Mouse (Mus musculus) embryonic fibroblast, embryonic 13.5 days (primary cell): ENCODE measurements around the gene Hnf1a. TPM values are rescaled to one million over a fixed set of nuclear protein-coding genes. Genes with fewer than 3 reads are reported as not detected.
A peak's percentile ranks its signal among the peaks of the same experiment; 100 is the strongest.

Experiments
- H3K27ac ChIP-seq: 2 replicates; pipeline ENCODE4 v1.5.1; 2012; ENCODE audit warnings: low read length, control low read depth, inconsistent platforms; ENCODE audit not compliant: insufficient read depth
- H3K4me1 ChIP-seq: 2 replicates; pipeline ENCODE4 v1.6.1; 2011; ENCODE audit warnings: low read length; ENCODE audit not compliant: control insufficient read depth, insufficient read depth
- H3K4me3 ChIP-seq: 2 replicates; pipeline ENCODE4 v1.5.1; 2011; ENCODE audit warnings: mild to moderate bottlenecking, control low read depth, low read length; ENCODE audit not compliant: insufficient read depth
- CTCF ChIP-seq: IDR thresholded peaks from 2 replicates; pipeline ENCODE4 v1.5.1; 2011; ENCODE audit warnings: mild to moderate bottlenecking, control low read depth, low read length, moderate library complexity, borderline replicate concordance; ENCODE audit not compliant: insufficient read depth
- POLR2A ChIP-seq: IDR thresholded peaks from 2 replicates; pipeline ENCODE4 v1.6.1; 2011; ENCODE audit warnings: low read depth, mild to moderate bottlenecking, control low read depth, low read length, moderate library complexity
- polyA plus RNA-seq: library from polyadenylated mRNA; stranded (reverse); fragments of >200 nt; gene quantifications from 2 replicates; pipeline ENCODE4 v1.2.4, GENCODE M21; 2011; ENCODE audit warnings: low read depth; ENCODE audit not compliant: missing spikeins, insufficient read length

The Hnf1a gene
- polyA plus RNA-seq, 1 experiment: not detected

DNA sequence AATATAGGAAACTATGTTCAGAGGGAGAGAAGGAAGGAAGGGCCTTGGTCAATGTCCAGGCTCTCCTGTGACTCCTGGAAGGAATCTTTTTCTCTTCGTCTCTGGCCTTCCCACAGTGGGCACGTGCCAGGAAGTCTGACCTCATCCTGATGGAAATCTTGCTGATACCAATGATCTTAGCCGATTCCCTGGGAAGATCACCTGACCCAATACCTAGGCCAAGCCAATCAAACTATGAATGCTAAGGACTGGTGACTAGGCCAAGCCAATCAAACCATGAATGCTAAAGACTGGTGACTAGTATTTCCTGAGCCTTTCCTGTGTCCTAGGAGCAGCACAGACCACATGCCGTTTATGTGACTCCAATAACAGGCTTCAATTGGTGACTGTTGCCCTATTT lies 57.2 kb downstream of the Hnf1a start:
- H3K27ac ChIP-seq: no peak overlapping the region
- no peak overlapping the region for H3K4me3 ChIP-seq
- peaks cover 3% of the 10 kb centered on the region; the same call in 1 of the 2 replicates for H3K4me1 ChIP-seq
- TF ChIP-seq CTCF: no peak

DNA sequence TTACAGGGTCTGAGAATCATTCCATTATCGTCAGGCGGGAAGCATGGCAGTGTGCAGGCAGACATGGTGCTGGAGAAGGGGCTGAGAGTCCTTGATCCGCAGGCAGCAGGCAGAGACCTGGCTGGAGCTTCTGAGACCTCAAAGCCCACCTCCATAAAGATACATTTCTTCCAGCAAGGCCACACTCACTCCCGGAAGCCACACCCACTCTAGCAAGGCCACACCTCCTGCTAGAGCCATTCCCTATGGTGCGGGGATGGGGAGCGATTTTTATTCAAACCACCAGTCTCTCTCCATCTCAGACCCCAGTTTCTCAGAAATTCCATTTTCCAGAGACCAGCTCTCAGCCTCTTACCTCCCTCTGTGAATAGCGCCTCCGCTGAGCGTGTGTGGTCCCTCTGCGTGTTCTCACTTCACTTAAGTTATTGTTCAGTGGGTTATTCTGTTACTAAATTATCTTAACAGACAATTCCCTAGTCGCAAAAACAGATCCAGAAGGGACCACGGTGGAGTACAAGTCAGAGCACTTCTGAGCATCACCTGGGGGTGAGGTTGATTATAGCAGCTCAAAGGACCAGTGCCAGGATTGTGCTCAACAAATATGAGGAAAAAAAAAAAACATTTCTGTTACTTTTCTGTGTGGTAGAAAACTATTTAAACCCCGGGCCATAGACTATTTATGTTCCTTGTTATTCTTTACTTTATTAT lies 62.1 kb downstream of the Hnf1a start:
- Histone ChIP-seq H3K27ac (no peak overlapping the region), H3K4me3 (no peak overlapping the region), H3K4me1 (peaks cover 3% of the 10 kb centered on the region; the same call in 1 of the 2 replicates)
- no peak for TF ChIP-seq POLR2A
- TF ChIP-seq CTCF: no peak

DNA sequence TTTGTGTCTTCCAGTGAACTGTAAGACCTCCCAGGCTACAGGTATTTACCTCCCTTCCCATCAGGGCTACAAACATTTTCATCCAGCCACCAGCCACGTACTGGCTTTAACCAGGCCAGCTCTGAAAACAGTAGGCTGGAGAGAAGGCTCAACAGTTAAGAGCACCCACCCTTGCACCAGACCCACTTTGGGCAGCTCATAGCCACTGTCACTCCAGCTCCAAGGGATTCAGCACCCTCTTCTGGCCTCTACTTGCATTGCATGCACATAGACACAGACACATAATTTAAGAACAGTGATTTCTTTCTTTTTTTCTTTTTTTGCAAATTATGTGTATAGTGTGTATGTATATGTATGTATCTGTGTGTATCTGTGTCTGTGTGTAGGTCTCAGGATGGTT lies 68.5 kb downstream of the Hnf1a start:
- no peak overlapping the region for H3K4me3 ChIP-seq
- no peak overlapping the region for H3K27ac ChIP-seq
- TF ChIP-seq POLR2A (no peak), CTCF (peak; percentile 63; the same call in 1 of the 2 replicates)
- H3K4me1 ChIP-seq: no peaks in the 10 kb centered on the region

Other genes with a start within 250 kb of the Hnf1a start
- gene Ankrd13a, start 196.4 kb downstream of the Hnf1a start, polyA plus RNA-seq: 85.8 and 104 TPM in 2 replicates
- gene Git2, start 195.6 kb downstream of the Hnf1a start, polyA plus RNA-seq: 50.0 and 58.0 TPM in 2 replicates
- gene 1500011B03Rik, start 147.6 kb downstream of the Hnf1a start, polyA plus RNA-seq: 24.2 and 31.2 TPM in 2 replicates
- not detected in 2 replicates for gene 4930519G04Rik, start 117.4 kb downstream of the Hnf1a start, polyA plus RNA-seq
- 0.23 TPM in 1 of 2 replicates, not detected in the other for gene Gm9936, start 112.4 kb downstream of the Hnf1a start, polyA plus RNA-seq
- 19.7 and 32.2 TPM in 2 replicates for gene Oasl2, start 74.2 kb downstream of the Hnf1a start, polyA plus RNA-seq
- gene Oasl1, start 47.9 kb downstream of the Hnf1a start, polyA plus RNA-seq: 0.47 and 0.75 TPM in 2 replicates
- 14.7 and 16.6 TPM in 2 replicates for gene 2210016L21Rik, start 28.9 kb downstream of the Hnf1a start, polyA plus RNA-seq
- 72.7 and 85.3 TPM in 2 replicates for gene Sppl3, start 40.0 kb upstream of the Hnf1a start, polyA plus RNA-seq
- gene Gm10401, start 127.2 kb upstream of the Hnf1a start, polyA plus RNA-seq: not detected in 2 replicates
- gene Acads, start 148.3 kb upstream of the Hnf1a start, polyA plus RNA-seq: 23.8 and 27.9 TPM in 2 replicates
- gene Unc119b, start 163.9 kb upstream of the Hnf1a start, polyA plus RNA-seq: 18.6 and 19.8 TPM in 2 replicates
- gene Mlec, start 187.1 kb upstream of the Hnf1a start, polyA plus RNA-seq: 182 and 220 TPM in 2 replicates
- 2.2 and 3.3 TPM in 2 replicates for gene Cabp1, start 223.3 kb upstream of the Hnf1a start, polyA plus RNA-seq